Mouse (Mus musculus) CD8-positive naive resting alpha-beta T cell, adult 57 days (primary cell): Measurements from ENCODE around the gene Trim61. TPM values are rescaled to one million over a fixed set of nuclear protein-coding genes. Genes with fewer than 3 reads are reported as not detected.

Source experiments
- total RNA-seq: library from RNA; stranded (reverse); gene quantifications from one replicate; pipeline ENCODE4 v1.2.4, GENCODE M21; 2023

Gene Trim61
- total RNA-seq: not detected

DNA sequence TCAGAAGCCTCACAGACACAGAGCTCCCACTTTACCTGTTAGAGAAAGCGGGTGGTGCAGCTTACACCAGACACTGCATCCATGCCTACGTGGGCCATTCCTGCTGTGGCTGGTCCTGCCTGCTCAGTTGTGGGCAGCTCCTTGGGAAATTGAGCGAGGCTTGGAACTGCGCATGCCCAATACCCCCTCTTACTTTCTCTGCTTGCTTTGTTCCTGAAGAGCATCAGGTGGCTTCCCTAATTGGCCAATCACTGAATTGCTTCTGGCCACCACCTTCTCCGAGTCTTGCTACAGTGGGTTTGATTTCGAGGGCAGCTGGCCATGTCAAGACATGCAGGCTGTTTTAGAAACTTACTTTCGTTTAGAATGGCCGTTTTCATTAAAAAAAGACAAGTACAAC, at the start of gene Trim61, which contains the start of gene Trim60:
Trim61 (minus strand) TSS at position 101 of the 400 bp plus-strand sequence.
Trim60 (minus strand) TSS at position 162 of the 400 bp plus-strand sequence.

DNA sequence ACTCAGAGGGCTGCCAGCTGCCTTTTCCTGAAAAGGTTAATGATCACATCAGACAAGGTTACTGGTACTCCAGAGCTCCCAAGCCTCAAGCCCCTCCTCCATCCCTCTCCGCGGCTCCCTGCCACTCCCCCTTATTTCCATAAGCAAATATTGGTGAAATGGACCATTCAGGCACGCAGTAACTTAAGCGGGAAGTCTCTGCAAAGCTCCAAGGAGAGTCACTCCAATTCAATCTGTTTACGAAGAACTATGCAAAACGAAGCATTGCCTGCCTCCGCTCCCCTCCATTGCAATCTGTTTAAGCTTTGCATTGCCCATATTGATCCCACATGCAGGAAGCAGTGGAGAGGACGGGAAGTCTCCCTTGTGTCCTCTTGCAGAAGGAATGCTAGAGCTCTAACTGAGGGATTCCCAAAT, 18.8 kb upstream of the Trim61 start, which contains the start of gene Apela:
Apela (minus strand) TSS at position 220 of the 417 bp plus-strand sequence.

DNA sequence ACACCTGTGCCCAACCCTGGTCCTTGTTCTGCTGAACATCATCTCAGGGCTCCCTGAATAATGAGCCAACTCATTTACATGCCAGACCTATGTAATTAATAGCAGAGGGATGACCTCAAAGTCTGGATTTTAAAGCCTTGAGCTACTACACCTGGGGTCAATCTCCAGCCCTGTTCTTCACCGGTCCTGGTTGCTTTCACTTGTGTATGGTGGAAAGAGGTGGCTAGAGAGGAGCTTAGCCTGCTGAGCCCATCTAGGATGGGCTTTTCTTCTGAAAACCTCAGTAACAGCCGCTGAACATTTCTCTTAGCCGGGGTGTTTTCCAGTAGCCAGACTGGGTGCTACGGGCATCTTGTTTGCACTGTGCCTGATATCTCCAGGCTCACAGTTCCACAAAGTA, 30.6 kb downstream of the Trim61 start, which contains the start of gene Trim75:
Trim75 (minus strand) TSS at position 101 of the 400 bp plus-strand sequence.

Other genes starting within 250 kb of the Trim61 start
- 25.5 TPM for gene Klhl2, start 168.5 kb downstream of the Trim61 start, total RNA-seq
- gene Tmem192, start 71.3 kb downstream of the Trim61 start, total RNA-seq: 37.4 TPM
- gene Trim75, start 30.7 kb downstream of the Trim61 start, total RNA-seq: not detected
- not detected for gene Trim60, start 61 bp upstream of the Trim61 start, total RNA-seq
- gene Apela, start 18.8 kb upstream of the Trim61 start, total RNA-seq: not detected
- gene Gm10663, start 56.5 kb upstream of the Trim61 start, total RNA-seq: not detected
- not detected for gene BC030870, start 111.0 kb upstream of the Trim61 start, total RNA-seq